In the genomic region with DNA sequence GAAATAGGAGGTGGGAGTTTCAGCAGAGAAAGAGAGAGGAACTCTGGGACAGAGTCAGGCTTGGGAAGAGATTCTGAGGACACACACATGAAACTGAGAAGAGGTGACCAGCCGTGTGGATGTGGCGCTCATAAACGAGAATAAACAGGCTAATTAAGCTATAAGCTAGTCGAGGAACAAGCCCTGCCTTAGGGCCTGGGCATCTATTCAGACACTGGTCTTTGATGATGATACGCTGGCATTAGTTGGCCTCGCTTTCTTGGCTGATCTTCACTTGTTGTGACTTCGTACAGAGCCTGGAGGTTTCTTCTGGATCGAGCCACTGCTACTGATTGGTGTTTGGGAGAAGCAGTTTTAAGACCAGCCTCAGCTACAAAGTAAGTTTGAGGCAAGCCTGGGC, we compare ENCODE assay signal across 28 mouse cellular contexts.
"Had no signal": no experiment of that assay in that cellular context is flagged by ENCODE, and none has a peak within 500 bp of the region (broad histone marks: within the 10 kb centered on the region; RNA-seq: fewer than 3 reads in every experiment).

No protein-coding gene starts in this region.

- H3K27me3 ChIP-seq: limb, embryonic 12.5 days; limb, embryonic 13.5 days; limb, embryonic 15.5 days; liver, embryonic 12.5 days; liver, embryonic 13.5 days; liver, embryonic 15.5 days; lung, embryonic 15.5 days; megakaryocyte, embryonic 14.5 days; midbrain, embryonic 12.5 days; midbrain, embryonic 13.5 days; midbrain, embryonic 15.5 days; neural tube, embryonic 12.5 days had no signal

- H3K9me3 ChIP-seq: limb, embryonic 10.5 days; limb, embryonic 12.5 days; limb, embryonic 13.5 days; limb, embryonic 15.5 days; liver, embryonic 12.5 days; liver, embryonic 13.5 days; liver, embryonic 15.5 days; lung, embryonic 15.5 days; megakaryocyte, embryonic 14.5 days; midbrain, embryonic 10.5 days; midbrain, embryonic 12.5 days; midbrain, embryonic 13.5 days; midbrain, embryonic 15.5 days; neural tube, embryonic 12.5 days had no signal

- DNase-seq: left cerebral cortex, postnatal 4 days; liver; liver, embryonic 13.5 days; liver, postnatal 0 days; lung, adult 18-20 months; lung, adult 2 months; lung, embryonic 14.5 days; lung, postnatal 10 days; lung, postnatal 14 days; lung, postnatal 36 days; lung, postnatal 4 days; midbrain, embryonic 14.5 days had no signal

- H3K27ac ChIP-seq: limb, embryonic 10.5 days; limb, embryonic 12.5 days; limb, embryonic 13.5 days; limb, embryonic 15.5 days; liver, embryonic 12.5 days; liver, embryonic 13.5 days; liver, embryonic 14.5 days; liver, embryonic 15.5 days; lung, embryonic 15.5 days; macrophage; midbrain, embryonic 10.5 days; midbrain, embryonic 12.5 days; midbrain, embryonic 13.5 days; midbrain, embryonic 15.5 days; neural tube, embryonic 12.5 days had no signal

- H3K4me3 ChIP-seq: limb, embryonic 10.5 days; limb, embryonic 12.5 days; limb, embryonic 13.5 days; limb, embryonic 15.5 days; liver, embryonic 12.5 days; liver, embryonic 13.5 days; liver, embryonic 15.5 days; lung, embryonic 15.5 days; megakaryocyte, embryonic 14.5 days; midbrain, embryonic 10.5 days; midbrain, embryonic 12.5 days; midbrain, embryonic 13.5 days; midbrain, embryonic 15.5 days; myocyte; neural tube, embryonic 12.5 days had no signal

- H3K4me1 ChIP-seq: limb, embryonic 10.5 days; limb, embryonic 12.5 days; limb, embryonic 13.5 days; limb, embryonic 15.5 days; lung, embryonic 15.5 days; neural tube, embryonic 12.5 days had no signal
